Mouse (Mus musculus) ZHBTc4 (cell line): ENCODE data around the gene Etl4.

Experiments used
- DNase-seq: peaks from one replicate; pipeline ENCODE4 v3.0.0-alpha.2; 2011; ENCODE audit warnings: low read depth, low spot score

The Etl4 gene

GRCm38 (mm10) chr2:20563036-20563435 lies 653.5 kb downstream of the Etl4 start:
- peak; percentile 70 for DNase-seq

GRCm38 (mm10) chr2:20568456-20568855 lies 658.9 kb downstream of the Etl4 start:
- DNase-seq, result no peak

- no peak for DNase-seq
These were observed 662.4 kb downstream of the Etl4 start for GRCm38 (mm10) chr2:20571940-20572339.

- DNase-seq, result no peak
These were observed 670.8 kb downstream of the Etl4 start for GRCm38 (mm10) chr2:20580331-20580730.

GRCm38 (mm10) chr2:20583032-20583431 lies 673.5 kb downstream of the Etl4 start:
- DNase-seq, result no peak

GRCm38 (mm10) chr2:20583562-20584153 lies 674.1 kb downstream of the Etl4 start:
- peak; percentile 62 for DNase-seq

- DNase-seq, result no peak
These were observed 678.3 kb downstream of the Etl4 start for GRCm38 (mm10) chr2:20587913-20588312.

GRCm38 (mm10) chr2:20588631-20589030 lies 679.1 kb downstream of the Etl4 start:
- DNase-seq, result no peak

- no peak for DNase-seq
These were observed 684.5 kb downstream of the Etl4 start for GRCm38 (mm10) chr2:20594129-20594528.

- DNase-seq, result peak; percentile 70
These were observed 685.4 kb downstream of the Etl4 start for GRCm38 (mm10) chr2:20595000-20595399.

- no peak for DNase-seq
These were observed 687.0 kb downstream of the Etl4 start for GRCm38 (mm10) chr2:20596558-20596957.

GRCm38 (mm10) chr2:20597193-20597592 lies 687.6 kb downstream of the Etl4 start:
- peak; percentile 48 for DNase-seq

GRCm38 (mm10) chr2:20602656-20603055 lies 693.1 kb downstream of the Etl4 start:
- no peak for DNase-seq

- no peak for DNase-seq
These were observed 694.0 kb downstream of the Etl4 start for GRCm38 (mm10) chr2:20603536-20603935.

- DNase-seq, result no peak
These were observed 694.4 kb downstream of the Etl4 start for GRCm38 (mm10) chr2:20603991-20604390.

- no peak for DNase-seq
These were observed 699.6 kb downstream of the Etl4 start for GRCm38 (mm10) chr2:20609203-20609602.

GRCm38 (mm10) chr2:20615948-20616347 lies 706.4 kb downstream of the Etl4 start:
- DNase-seq, result peak; percentile 77

- no peak for DNase-seq
These were observed 708.8 kb downstream of the Etl4 start for GRCm38 (mm10) chr2:20618396-20618795.

- DNase-seq, result no peak
These were observed 710.3 kb downstream of the Etl4 start for GRCm38 (mm10) chr2:20619881-20620280.

GRCm38 (mm10) chr2:20629156-20629712 lies 719.7 kb downstream of the Etl4 start:
- no peak for DNase-seq

GRCm38 (mm10) chr2:20638604-20639003 lies 729.0 kb downstream of the Etl4 start:
- no peak for DNase-seq

- DNase-seq, result no peak
These were observed 730.1 kb downstream of the Etl4 start for GRCm38 (mm10) chr2:20639721-20640120.

GRCm38 (mm10) chr2:20642818-20643217 lies 733.2 kb downstream of the Etl4 start:
- DNase-seq, result no peak

GRCm38 (mm10) chr2:20649817-20650216 lies 740.2 kb downstream of the Etl4 start:
- DNase-seq, result no peak
